Mouse (Mus musculus): Measurements from ENCODE around the gene Prex1. TPM values are rescaled to one million over a fixed set of nuclear protein-coding genes. Genes with fewer than 3 reads are reported as not detected.

The Prex1 gene
- polyA plus RNA-seq, 1 experiment from 2014 or later, result 12.0 TPM

DNA sequence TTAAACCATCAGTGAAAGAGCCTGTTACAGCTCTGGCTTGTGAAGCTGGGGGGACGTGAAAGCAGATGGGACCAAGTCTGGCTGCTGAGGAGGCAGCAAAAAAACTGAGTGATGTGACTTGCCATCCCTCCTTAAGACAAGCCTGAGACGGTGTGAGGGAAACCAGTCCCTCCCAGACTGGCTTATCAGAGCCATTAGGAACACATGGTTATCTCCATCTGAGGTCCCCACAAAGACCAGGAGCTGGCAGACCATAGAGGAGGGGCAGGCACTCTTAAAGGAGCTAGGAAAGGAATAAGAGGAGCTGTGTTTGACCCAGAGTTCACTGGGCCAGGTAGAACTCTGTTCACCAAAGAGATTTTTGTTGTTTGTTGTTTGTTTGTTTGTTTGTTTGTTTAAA, 7.1 kb downstream of the Prex1 start:
- ATAC-seq (ENCODE audit: insufficient number of reproducible peaks, low FRiP score), result no peak
- H3K27ac ChIP-seq (ENCODE audit: poor library complexity, severe bottlenecking), result no peak overlapping the region
- H3K4me2 ChIP-seq, result no peak overlapping the region
- peaks cover 12% of the 10 kb centered on the region; the same call in 1 of the 2 replicates for H3K36me3 ChIP-seq
- peaks cover 6% of the 10 kb centered on the region; the same call in 1 of the 2 replicates for H3K9me3 ChIP-seq (replicated peaks)
- H3K4me3 ChIP-seq, result no peak overlapping the region
- WGBS, result 24% methylated on average over 2 of the region's 2 CpGs
- H3K4me1 ChIP-seq (replicated peaks), result peaks cover 34% of the 10 kb centered on the region
- H3K9ac ChIP-seq, result no peak overlapping the region
- no peaks in the 10 kb centered on the region for H3K27me3 ChIP-seq (replicated peaks)

- 38% methylated on average over 3 of the region's 3 CpGs for WGBS
- Histone ChIP-seq H3K27ac (ENCODE audit: poor library complexity, severe bottlenecking) (no peak overlapping the region), H3K36me3 (peaks cover 12% of the 10 kb centered on the region; the same call in 1 of the 2 replicates), H3K4me3 (no peak overlapping the region), H3K9me3 (replicated peaks) (peaks cover 6% of the 10 kb centered on the region; the same call in 1 of the 2 replicates), H3K4me2 (no peak overlapping the region), H3K9ac (no peak overlapping the region), H3K4me1 (replicated peaks) (peaks cover 32% of the 10 kb centered on the region), H3K27me3 (replicated peaks) (no peaks in the 10 kb centered on the region)
- peak; percentile 58 for ATAC-seq (ENCODE audit: insufficient number of reproducible peaks, low FRiP score)
These were observed 10.1 kb downstream of the Prex1 start for GRCm38 (mm10) chr2:166703491-166703890.

DNA sequence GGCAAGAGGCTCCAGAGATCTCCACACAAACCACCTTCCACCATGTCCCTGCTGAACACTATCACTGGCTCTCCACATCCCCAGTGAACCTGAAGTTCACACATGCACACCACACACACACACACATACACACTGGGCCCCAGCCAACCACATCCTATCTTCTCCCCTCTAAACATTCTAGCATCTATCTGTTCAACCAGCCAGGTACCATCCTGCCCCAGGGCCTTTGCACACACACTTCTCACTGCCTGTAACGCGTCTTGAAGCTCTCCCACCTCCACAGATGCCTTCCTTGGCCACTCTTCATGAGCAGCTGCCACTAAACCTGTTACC, 11.6 kb downstream of the Prex1 start:
- peaks cover 33% of the 10 kb centered on the region for H3K4me1 ChIP-seq (replicated peaks)
- H3K4me3 ChIP-seq, result no peak overlapping the region
- no peak overlapping the region for H3K9ac ChIP-seq
- H3K4me2 ChIP-seq, result no peak overlapping the region
- H3K27me3 ChIP-seq (replicated peaks), result no peaks in the 10 kb centered on the region
- peaks cover 6% of the 10 kb centered on the region; the same call in 1 of the 2 replicates for H3K9me3 ChIP-seq (replicated peaks)
- H3K27ac ChIP-seq (ENCODE audit: poor library complexity, severe bottlenecking), result no peak overlapping the region
- 91% methylated on average over 2 of the region's 2 CpGs for WGBS
- no peak for ATAC-seq (ENCODE audit: insufficient number of reproducible peaks, low FRiP score)
- peaks cover 12% of the 10 kb centered on the region; the same call in 1 of the 2 replicates for H3K36me3 ChIP-seq

DNA sequence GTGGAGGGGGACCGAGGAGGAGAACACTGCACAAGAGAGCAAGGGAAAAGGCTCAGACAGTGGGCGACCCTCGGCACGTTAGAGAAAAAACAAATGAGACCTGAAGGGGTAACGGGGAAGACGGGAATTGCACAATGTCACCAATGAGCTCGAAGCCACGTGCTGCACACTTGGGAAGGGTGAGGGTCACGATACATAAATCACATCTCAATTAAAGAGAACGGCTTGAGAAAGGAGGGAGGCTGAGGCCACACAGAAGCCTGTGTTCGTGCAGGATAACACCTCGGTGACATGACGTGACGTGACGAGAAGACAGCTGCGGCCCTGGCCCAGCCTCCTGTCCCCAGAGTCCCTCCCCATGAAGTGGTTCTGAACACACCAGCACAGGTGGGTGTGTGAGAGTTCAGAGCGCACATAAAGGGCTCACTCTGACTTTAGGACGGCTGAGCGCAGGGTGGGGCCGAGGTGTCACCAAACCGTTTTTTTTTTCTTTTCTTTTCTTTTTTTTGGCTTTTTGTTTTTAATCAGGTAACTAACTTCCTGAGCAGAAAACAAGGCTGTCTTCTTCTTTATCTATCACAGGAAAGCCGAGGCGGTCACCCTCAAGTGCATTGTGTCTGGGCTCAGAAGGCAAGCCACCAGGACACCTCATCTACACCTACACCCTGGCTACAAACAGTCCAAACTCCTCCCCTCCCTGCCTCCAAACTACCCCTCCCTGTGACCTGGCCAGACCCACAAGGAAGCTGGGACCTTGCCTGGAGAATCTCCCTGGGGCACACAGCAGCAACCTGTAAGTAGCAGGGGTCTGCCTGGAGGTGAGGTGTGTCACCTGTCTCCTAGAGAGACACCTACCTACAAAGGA, 12.2 kb downstream of the Prex1 start:
- Histone ChIP-seq H3K9me3 (replicated peaks) (peaks cover 6% of the 10 kb centered on the region; the same call in 1 of the 2 replicates), H3K4me2 (no peak overlapping the region), H3K27me3 (replicated peaks) (no peaks in the 10 kb centered on the region), H3K9ac (no peak overlapping the region), H3K36me3 (peaks cover 12% of the 10 kb centered on the region; the same call in 1 of the 2 replicates), H3K4me1 (replicated peaks) (peaks cover 35% of the 10 kb centered on the region), H3K27ac (ENCODE audit: poor library complexity, severe bottlenecking) (no peak overlapping the region), H3K4me3 (no peak overlapping the region)
- ATAC-seq (ENCODE audit: insufficient number of reproducible peaks, low FRiP score), result no peak
- WGBS, result 63% methylated on average over 23 of the region's 23 CpGs

DNA sequence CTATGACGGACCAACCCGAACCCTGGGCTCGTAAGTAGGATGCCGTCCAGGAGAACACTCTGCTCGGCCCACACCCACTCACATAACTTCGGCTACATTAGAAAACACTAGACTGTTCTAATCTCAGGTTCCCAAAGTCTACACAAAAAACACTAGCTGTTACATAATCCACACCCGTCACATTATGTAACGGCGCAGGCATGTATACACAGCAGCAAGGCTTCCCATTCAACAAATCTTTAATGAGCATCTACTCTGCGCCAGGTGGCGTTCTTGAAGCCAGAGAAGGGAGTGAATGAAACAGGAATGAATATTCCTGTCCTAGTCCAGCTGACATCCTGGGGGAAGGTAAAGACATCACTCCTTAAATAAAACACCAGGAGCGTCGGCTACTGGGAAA, 12.9 kb downstream of the Prex1 start:
- Histone ChIP-seq H3K36me3 (peaks cover 12% of the 10 kb centered on the region; the same call in 1 of the 2 replicates), H3K9me3 (replicated peaks) (peaks cover 6% of the 10 kb centered on the region; the same call in 1 of the 2 replicates), H3K27ac (ENCODE audit: poor library complexity, severe bottlenecking) (no peak overlapping the region), H3K4me1 (replicated peaks) (peaks cover 32% of the 10 kb centered on the region), H3K9ac (no peak overlapping the region), H3K4me3 (no peak overlapping the region), H3K4me2 (no peak overlapping the region), H3K27me3 (replicated peaks) (no peaks in the 10 kb centered on the region)
- no peak for ATAC-seq (ENCODE audit: insufficient number of reproducible peaks, low FRiP score)
- 79% methylated on average over 13 of the region's 13 CpGs for WGBS

DNA sequence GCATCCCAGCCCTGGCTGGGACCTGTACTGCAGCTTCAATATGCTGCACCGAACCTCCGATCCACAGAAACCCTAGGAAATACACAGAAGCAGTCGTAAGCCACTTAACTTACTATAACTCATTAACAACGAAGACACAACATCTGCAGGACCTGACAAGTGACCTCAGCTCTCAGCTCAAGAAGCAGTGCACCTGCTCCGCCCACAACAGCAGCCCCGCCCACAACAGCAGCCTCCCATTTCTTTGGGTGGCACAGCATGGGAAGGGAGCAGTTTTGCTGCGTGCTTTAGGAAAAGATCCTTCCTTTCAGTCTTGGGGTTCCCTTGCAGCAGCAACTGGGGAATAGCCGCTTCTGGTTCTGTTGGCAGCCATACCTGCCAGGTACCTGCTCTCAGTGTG, 13.5 kb downstream of the Prex1 start:
- Histone ChIP-seq H3K27ac (ENCODE audit: poor library complexity, severe bottlenecking) (no peak overlapping the region), H3K4me1 (replicated peaks) (peaks cover 32% of the 10 kb centered on the region), H3K9ac (no peak overlapping the region), H3K4me2 (no peak overlapping the region), H3K4me3 (no peak overlapping the region), H3K9me3 (replicated peaks) (peaks cover 5% of the 10 kb centered on the region; the same call in 1 of the 2 replicates), H3K36me3 (peaks cover 9% of the 10 kb centered on the region; the same call in 1 of the 2 replicates), H3K27me3 (replicated peaks) (no peaks in the 10 kb centered on the region)
- WGBS, result 68% methylated on average over 8 of the region's 8 CpGs
- ATAC-seq (ENCODE audit: insufficient number of reproducible peaks, low FRiP score), result no peak

DNA sequence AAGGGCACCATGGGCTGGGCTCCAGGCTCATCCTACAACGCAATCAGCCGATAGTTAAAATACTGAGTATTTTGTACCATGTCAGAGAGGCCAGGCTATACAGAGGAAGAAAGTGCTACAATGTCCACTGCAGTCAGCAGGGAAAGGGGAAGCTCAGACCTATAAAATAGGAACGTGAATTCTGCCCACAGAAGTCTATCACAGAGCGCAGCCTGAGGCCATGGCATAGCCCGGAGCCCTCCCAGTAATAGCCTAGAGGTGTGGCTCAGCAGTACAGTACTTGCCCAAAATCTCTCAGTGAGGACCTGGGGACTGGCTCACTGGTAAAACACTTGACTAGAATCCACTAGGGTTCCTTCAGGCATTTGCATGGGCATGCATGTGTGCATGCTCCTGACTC, 14.1 kb downstream of the Prex1 start:
- no peak overlapping the region for H3K4me2 ChIP-seq
- WGBS, result 91% methylated on average over 5 of the region's 5 CpGs
- ATAC-seq (ENCODE audit: insufficient number of reproducible peaks, low FRiP score), result no peak
- peaks cover 32% of the 10 kb centered on the region for H3K4me1 ChIP-seq (replicated peaks)
- 0 out of 2 replicates have a peak, but pooled peaks cover 6% of the 10 kb centered on the region for H3K36me3 ChIP-seq
- H3K9ac ChIP-seq, result no peak overlapping the region
- no peaks in the 10 kb centered on the region for H3K27me3 ChIP-seq (replicated peaks)
- H3K27ac ChIP-seq (ENCODE audit: poor library complexity, severe bottlenecking), result no peak overlapping the region
- peaks cover 3% of the 10 kb centered on the region for H3K9me3 ChIP-seq (replicated peaks)
- no peak overlapping the region for H3K4me3 ChIP-seq

GRCm38 (mm10) chr2:166694616-166695015, 19.0 kb downstream of the Prex1 start:
- H3K36me3 ChIP-seq, result 0 out of 2 replicates have a peak, but pooled peaks cover 8% of the 10 kb centered on the region
- no peak for ATAC-seq (ENCODE audit: insufficient number of reproducible peaks, low FRiP score)
- no peak overlapping the region for H3K27ac ChIP-seq (ENCODE audit: poor library complexity, severe bottlenecking)
- H3K9me3 ChIP-seq (replicated peaks), result peaks cover 9% of the 10 kb centered on the region
- no peak overlapping the region for H3K9ac ChIP-seq
- H3K27me3 ChIP-seq (replicated peaks), result no peaks in the 10 kb centered on the region
- H3K4me2 ChIP-seq, result no peak overlapping the region
- no peak overlapping the region for H3K4me3 ChIP-seq
- H3K4me1 ChIP-seq (replicated peaks), result peaks cover 23% of the 10 kb centered on the region
- WGBS, result 95% methylated on average over 2 of the region's 2 CpGs

- 71% methylated on average over 4 of the region's 4 CpGs for WGBS
- no peak overlapping the region for H3K4me2 ChIP-seq
- no peak overlapping the region for H3K9ac ChIP-seq
- H3K27me3 ChIP-seq (replicated peaks), result no peaks in the 10 kb centered on the region
- H3K9me3 ChIP-seq (replicated peaks), result peaks cover 9% of the 10 kb centered on the region
- H3K4me1 ChIP-seq (replicated peaks), result peaks cover 23% of the 10 kb centered on the region
- no peak for ATAC-seq (ENCODE audit: insufficient number of reproducible peaks, low FRiP score)
- 0 out of 2 replicates have a peak, but pooled peaks cover 8% of the 10 kb centered on the region for H3K36me3 ChIP-seq
- H3K27ac ChIP-seq (ENCODE audit: poor library complexity, severe bottlenecking), result no peak overlapping the region
- no peak overlapping the region for H3K4me3 ChIP-seq
These were observed 20.2 kb downstream of the Prex1 start for GRCm38 (mm10) chr2:166693394-166693793.

DNA sequence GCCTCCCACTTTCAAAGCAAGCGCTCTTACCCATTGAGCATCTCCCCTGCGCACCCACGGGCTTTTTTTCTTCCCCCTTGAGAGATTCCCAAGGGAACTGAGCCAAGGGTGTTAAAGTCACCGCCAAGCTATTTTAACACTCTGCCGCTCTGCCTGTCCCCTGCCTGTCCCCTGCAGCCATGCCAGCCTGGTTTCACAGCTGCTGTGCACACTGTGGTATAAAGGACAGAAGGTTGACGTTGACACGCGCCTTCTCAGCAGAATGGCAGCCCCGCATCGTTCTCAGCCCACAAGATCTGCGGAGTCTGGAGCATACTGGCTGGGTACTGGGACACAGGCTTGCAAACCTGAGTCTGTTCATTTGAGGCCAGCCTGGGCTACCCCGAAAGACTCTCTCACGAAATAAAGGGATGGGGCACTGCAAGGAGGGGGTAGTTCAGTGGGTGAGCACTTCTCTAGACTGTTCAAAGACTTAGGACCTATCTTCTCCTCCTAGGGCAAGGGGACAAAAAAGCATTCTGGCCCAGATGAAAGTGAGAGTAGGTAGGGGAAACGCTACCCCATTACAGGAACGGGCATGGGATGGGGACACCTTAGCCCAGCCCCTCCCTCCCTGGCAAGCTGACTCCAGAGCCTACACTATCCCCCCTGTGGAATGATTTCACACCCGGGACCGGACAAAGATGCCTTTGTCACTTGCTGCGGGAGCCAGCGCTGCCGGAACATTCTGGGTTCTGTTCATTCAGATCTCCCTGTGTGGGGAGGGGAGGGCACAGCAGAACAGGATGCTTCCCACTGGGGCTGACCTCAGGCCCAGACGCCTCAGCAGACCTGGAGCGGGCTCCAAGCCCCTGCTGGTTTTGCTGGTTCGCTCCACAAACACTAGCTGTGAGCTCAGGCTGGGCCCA, 21.8 kb downstream of the Prex1 start:
- Histone ChIP-seq H3K4me1 (replicated peaks) (peaks cover 30% of the 10 kb centered on the region), H3K4me2 (no peak overlapping the region), H3K27ac (ENCODE audit: poor library complexity, severe bottlenecking) (no peak overlapping the region), H3K9me3 (replicated peaks) (peaks cover 9% of the 10 kb centered on the region), H3K27me3 (replicated peaks) (no peaks in the 10 kb centered on the region), H3K36me3 (0 out of 2 replicates have a peak, but pooled peaks cover 8% of the 10 kb centered on the region), H3K9ac (no peak overlapping the region), H3K4me3 (no peak overlapping the region)
- no peak for ATAC-seq (ENCODE audit: insufficient number of reproducible peaks, low FRiP score)
- WGBS, result 56% methylated on average over 23 of the region's 23 CpGs

- no peaks in the 10 kb centered on the region for H3K27me3 ChIP-seq (replicated peaks)
- H3K36me3 ChIP-seq, result no peaks in the 10 kb centered on the region
- no peak for ATAC-seq (ENCODE audit: insufficient number of reproducible peaks, low FRiP score)
- H3K27ac ChIP-seq (ENCODE audit: poor library complexity, severe bottlenecking), result 0 out of 2 replicates have a peak overlapping the region, but pooled peaks have one; percentile 1
- H3K9ac ChIP-seq, result no peak overlapping the region
- H3K4me3 ChIP-seq, result no peak overlapping the region
- 19% methylated on average over 6 of the region's 6 CpGs for WGBS
- no peak overlapping the region for H3K4me2 ChIP-seq
- no peaks in the 10 kb centered on the region for H3K9me3 ChIP-seq (replicated peaks)
- peaks cover 32% of the 10 kb centered on the region for H3K4me1 ChIP-seq (replicated peaks)
These were observed 26.7 kb downstream of the Prex1 start for GRCm38 (mm10) chr2:166686917-166687316.
